Mouse (Mus musculus) R1 (cell line): ENCODE results near the gene Zfp39.
"Not testable (repeated sequence)": the region's sequence is repeated elsewhere in the genome, so short reads cannot be mapped to it uniquely, and the experiment has no call there.

Experiments used
- DNase-seq: peaks from one replicate; pipeline ENCODE4 v3.0.0-alpha.2; 2018; ENCODE audit warnings: low read depth, low spot score

Gene Zfp39

GRCm38 (mm10) chr11:58922420-58922819 is 18.4 kb upstream of the Zfp39 start:
- no peak for DNase-seq

- DNase-seq, result no peak
Observed at GRCm38 (mm10) chr11:58918759-58919158, 14.7 kb upstream of the Zfp39 start.

GRCm38 (mm10) chr11:58917745-58918366 is 13.8 kb upstream of the Zfp39 start, which contains the start of gene Btnl10:
TSS of gene Btnl10 (plus strand) at chr11:58917908.
- DNase-seq, result no peak

DNA sequence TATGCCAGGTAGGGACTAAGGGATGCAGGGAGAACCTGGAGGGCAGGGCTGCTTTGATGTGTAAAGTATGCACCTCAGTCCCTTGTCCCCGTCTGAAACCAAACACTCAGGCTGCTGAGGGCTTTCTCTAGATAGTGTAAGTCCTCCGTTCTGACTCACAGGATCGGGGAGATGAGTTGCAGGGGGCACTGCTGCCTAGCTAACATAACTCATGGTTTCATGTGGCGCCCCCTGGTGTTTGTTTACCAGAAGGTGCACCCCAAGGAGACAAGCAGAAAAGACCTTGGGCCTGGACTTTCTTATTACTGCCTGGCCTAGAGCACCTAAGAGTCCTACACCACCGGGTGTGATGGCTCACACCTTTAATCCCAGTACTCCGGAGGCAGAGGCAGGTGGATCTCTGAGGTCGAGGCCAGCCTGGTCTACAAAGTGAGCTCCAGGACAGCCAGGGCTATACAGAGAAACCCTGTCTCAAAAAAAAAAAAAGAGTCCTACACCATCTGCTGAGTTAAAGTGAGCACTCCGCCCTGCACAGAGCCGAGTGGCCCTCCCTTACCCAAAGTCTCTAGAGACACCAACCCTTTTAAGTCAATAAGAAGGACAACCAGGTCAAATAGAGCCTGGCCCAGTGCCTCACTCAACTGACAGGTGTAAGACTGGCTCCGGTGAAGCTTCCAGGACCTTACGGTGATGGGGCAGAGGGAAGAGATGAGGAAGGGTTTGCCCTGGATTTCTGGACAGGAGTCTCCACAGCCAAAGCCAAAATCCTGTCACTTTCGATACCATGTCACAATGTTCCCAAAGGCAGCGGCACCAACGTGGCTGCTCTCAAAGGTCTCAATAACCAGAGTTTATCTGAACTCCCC is 13.1 kb upstream of the Zfp39 start:
- peak; percentile 80 for DNase-seq

- DNase-seq, result peak; percentile 44
Observed at GRCm38 (mm10) chr11:58914461-58915028, 10.5 kb upstream of the Zfp39 start.

DNA sequence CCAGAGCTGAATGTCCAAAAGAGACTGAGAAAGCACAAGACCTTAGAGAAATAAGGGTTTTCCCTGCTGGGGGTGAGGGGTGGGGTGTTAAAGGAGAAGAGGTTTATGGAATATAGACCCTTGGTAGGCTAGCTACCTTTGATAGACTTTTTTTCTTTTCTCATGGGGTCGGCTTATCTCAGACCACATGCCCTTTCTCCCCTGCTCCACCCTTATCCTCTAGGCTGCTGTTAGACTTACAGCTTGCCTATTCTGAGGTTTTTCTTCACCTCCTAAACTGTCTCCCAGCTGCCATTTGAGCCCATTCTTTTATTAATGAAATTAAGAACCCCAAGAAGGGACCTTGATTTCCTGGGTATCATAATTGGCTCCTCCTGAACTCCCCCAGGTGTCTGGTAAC is 9.8 kb upstream of the Zfp39 start:
- DNase-seq, result no peak

GRCm38 (mm10) chr11:58904838-58905237 is 813 bp upstream of the Zfp39 start:
- DNase-seq, result peak; percentile 92

GRCm38 (mm10) chr11:58904410-58904718 is 339 bp upstream of the Zfp39 start:
- DNase-seq, result no peak

GRCm38 (mm10) chr11:58901080-58901479 is 2.9 kb downstream of the Zfp39 start:
- DNase-seq, result no peak

DNA sequence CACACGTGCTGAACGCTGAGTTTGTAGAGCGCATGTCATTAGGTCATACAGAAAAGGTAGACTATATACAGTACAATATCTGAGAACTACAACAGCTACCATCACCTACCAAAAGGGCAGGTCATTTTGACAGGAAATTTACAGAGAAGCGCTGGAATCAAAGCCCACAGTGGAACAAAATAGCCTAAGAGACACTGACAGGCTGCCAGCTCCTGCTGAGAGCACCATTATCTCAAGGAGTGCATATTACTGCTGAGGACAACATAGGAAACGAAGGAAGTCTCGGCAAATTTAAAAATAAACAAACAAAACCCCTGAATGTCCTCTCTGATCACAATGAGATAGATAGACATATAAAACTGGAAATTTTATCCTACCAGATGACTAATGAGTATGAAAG is 6.5 kb downstream of the Zfp39 start:
- DNase-seq, result no peak

DNA sequence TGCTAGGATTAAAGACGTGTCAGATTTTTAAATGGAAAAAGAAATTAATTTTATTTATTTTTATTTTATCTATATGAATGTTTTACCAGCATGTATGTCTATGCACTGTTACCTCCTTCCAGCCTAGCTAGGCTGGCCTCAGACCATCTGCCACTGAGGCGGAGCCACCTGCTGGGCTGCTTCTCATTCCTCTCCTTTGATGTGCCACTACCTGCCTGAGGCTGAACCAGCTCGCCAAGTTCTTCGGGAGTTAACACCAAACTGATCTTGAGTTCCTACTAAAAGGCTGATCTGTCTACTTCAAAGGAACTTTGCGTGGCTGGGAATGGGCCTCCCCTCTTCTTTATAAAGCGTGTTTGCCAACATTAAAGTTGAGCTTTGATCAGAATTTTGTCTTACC is 9.6 kb downstream of the Zfp39 start:
- DNase-seq, result no peak

DNA sequence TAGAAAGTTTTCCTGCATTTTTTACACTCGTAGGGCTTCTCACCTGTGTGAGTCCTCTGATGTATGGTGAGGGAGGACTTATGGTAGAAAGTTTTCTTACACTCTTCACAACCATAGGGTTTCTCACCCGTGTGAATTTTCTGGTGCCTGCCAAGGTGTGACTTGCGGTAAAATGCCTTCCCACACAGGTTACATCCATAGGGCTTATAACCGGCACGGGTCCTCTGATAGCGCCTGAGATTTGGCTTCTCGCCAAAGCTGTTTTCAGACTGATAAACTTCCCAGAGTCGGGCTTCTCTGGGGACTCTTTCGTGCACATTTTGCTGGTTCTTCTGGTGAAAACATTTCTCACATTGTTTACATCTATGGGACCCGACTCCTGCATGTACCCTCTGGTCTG is 13.5 kb downstream of the Zfp39 start:
- no peak for DNase-seq

DNA sequence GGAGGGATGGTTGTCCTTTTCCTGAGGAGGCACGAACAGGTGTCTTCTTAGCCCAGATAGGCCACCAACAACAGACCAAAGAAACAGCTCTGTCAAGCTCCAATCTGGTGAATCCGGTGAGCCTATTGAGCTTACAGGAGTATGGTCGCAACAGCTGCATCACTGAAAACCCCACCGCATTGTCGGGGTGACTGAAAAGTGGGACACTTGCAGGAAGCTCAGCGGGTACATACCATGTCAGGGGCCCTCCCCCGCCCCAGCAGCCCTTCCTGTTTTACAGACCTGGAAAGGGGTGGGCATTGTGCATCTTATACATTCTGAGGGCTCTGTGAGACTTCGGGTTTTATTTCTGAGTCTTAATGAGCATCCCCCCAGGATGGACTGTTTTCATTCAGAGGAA is 20.3 kb downstream of the Zfp39 start:
- no peak for DNase-seq

GRCm38 (mm10) chr11:58870961-58871360 is 33.1 kb downstream of the Zfp39 start:
- DNase-seq, result no peak

GRCm38 (mm10) chr11:58867954-58868330 is 36.1 kb downstream of the Zfp39 start:
- no peak for DNase-seq

- peak; percentile 91 for DNase-seq
Observed at GRCm38 (mm10) chr11:58867039-58867953, 36.7 kb downstream of the Zfp39 start, which contains the start of gene 2810021J22Rik. TSS of gene 2810021J22Rik (plus strand) at chr11:58867216.

- no peak for DNase-seq
Observed at GRCm38 (mm10) chr11:58860744-58861143, 43.3 kb downstream of the Zfp39 start.

DNA sequence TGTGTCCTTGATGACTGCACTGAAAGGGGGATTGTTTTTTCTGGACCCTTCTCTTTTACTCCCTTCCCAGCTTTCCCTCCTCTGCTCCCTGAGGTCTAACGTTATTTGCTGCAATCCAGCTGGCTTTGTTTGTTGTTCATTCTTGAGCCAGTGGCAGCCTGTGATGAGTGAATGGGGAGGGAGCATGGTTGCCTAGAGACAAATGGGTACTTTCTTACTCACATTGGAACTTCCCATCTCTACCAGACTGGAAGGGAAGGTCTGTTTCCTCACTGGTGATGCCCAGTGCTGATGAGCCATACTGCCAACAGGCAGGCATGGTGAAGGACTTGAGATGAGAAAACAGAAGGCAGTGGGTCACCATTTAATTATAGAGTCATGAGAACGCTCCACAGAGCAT is 54.3 kb downstream of the Zfp39 start:
- DNase-seq, result peak; percentile 14

DNA sequence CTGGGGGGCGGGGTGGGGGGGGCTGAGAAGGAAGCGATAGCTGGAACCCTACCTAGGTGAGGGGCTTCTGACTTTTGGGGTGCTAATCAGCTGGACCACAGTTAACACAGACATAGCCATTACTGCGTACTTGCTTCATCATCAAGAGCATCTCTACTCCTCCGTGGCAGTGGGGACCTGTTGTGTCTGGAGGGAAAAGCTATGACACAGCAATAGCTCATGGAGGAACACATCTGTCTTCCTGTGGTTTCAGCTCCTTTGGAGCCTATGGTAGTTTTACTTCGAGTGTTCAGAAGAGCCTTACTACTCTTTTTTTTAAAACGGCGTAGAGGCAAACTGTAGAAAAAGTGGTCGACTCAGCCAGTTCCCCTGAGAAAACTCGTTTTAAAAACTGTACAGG is 56.4 kb downstream of the Zfp39 start:
- DNase-seq, result no peak

- DNase-seq, result peak; percentile 99
Observed at GRCm38 (mm10) chr11:58846919-58847461, 57.0 kb downstream of the Zfp39 start, which contains the start of gene Gm12258. TSS of gene Gm12258 (plus strand) at chr11:58847158.

DNA sequence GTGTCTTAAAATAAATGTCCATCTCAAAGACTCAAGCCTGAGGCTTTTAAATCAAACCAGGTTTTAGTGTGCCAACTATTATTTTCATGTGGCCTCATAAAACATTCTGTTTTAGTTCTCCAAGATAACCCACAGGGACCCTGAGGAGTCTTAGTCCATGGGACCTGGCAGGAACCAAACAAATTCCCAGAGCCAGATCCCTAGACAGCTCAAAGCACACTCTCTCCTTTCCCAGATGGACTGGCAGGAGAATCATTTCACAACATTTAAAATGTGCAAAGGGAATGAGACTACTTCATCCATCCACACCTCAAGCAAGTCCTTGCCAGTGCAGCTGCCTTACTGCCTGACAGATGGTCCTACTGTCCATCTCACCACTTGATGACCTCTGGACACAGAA is 65.1 kb downstream of the Zfp39 start, which contains the start of gene Olfr311:
Olfr311 (plus strand) TSS at position 301 of the 400 bp plus-strand sequence.
- not testable (repeated sequence) for DNase-seq
